Mouse (Mus musculus): ENCODE measurements around the gene Smdt1.
A peak's percentile ranks its signal among the peaks of the same experiment; 100 is the strongest.
"Not testable (repeated sequence)": the region's sequence is repeated elsewhere in the genome, so short reads cannot be mapped to it uniquely, and the experiment has no call there.

The Smdt1 gene

GRCm38 (mm10) chr15:82372446-82372845 is 33.7 kb downstream of the Smdt1 start:
- no peak for DNase-seq (ENCODE audit: low read depth, low spot score)
- Histone ChIP-seq H3K36me3 (ENCODE audit: control insufficient read depth, insufficient read depth, low read length, poor library complexity, severe bottlenecking) (no peaks in the 10 kb centered on the region), H3K27me3 (ENCODE audit: control insufficient read depth, insufficient read depth, low read length, poor library complexity, severe bottlenecking) (no peaks in the 10 kb centered on the region)

GRCm38 (mm10) chr15:82372991-82373390 is 34.2 kb downstream of the Smdt1 start:
- H3K27me3 ChIP-seq (ENCODE audit: control insufficient read depth, insufficient read depth, low read length, poor library complexity, severe bottlenecking): no peaks in the 10 kb centered on the region
- DNase-seq (ENCODE audit: low read depth, low spot score): no peak
- H3K36me3 ChIP-seq (ENCODE audit: control insufficient read depth, insufficient read depth, low read length, poor library complexity, severe bottlenecking): no peaks in the 10 kb centered on the region

GRCm38 (mm10) chr15:82374437-82374836 is 35.7 kb downstream of the Smdt1 start:
- DNase-seq (ENCODE audit: low read depth, low spot score): no peak
- Histone ChIP-seq H3K27me3 (ENCODE audit: control insufficient read depth, insufficient read depth, low read length, poor library complexity, severe bottlenecking) (no peaks in the 10 kb centered on the region), H3K36me3 (ENCODE audit: control insufficient read depth, insufficient read depth, low read length, poor library complexity, severe bottlenecking) (no peaks in the 10 kb centered on the region)

GRCm38 (mm10) chr15:82375855-82376254 is 37.1 kb downstream of the Smdt1 start:
- DNase-seq (ENCODE audit: low read depth, low spot score): no peak
- Histone ChIP-seq H3K36me3 (ENCODE audit: control insufficient read depth, insufficient read depth, low read length, poor library complexity, severe bottlenecking) (no peaks in the 10 kb centered on the region), H3K27me3 (ENCODE audit: control insufficient read depth, insufficient read depth, low read length, poor library complexity, severe bottlenecking) (no peaks in the 10 kb centered on the region; the same call in 1 of the 2 replicates)

GRCm38 (mm10) chr15:82376393-82377138 is 37.8 kb downstream of the Smdt1 start:
- no peak for DNase-seq (ENCODE audit: low read depth, low spot score)
- Histone ChIP-seq H3K36me3 (ENCODE audit: control insufficient read depth, insufficient read depth, low read length, poor library complexity, severe bottlenecking) (no peaks in the 10 kb centered on the region), H3K27me3 (ENCODE audit: control insufficient read depth, insufficient read depth, low read length, poor library complexity, severe bottlenecking) (no peaks in the 10 kb centered on the region; the same call in 1 of the 2 replicates)

- Histone ChIP-seq H3K27me3 (ENCODE audit: control insufficient read depth, insufficient read depth, low read length, poor library complexity, severe bottlenecking) (no peaks in the 10 kb centered on the region; the same call in 1 of the 2 replicates), H3K36me3 (ENCODE audit: control insufficient read depth, insufficient read depth, low read length, poor library complexity, severe bottlenecking) (no peaks in the 10 kb centered on the region)
- DNase-seq (ENCODE audit: low read depth, low spot score): no peak
These were observed 38.9 kb downstream of the Smdt1 start for GRCm38 (mm10) chr15:82377701-82378100.

- H3K27me3 ChIP-seq (ENCODE audit: control insufficient read depth, insufficient read depth, low read length, poor library complexity, severe bottlenecking): no peaks in the 10 kb centered on the region; the same call in 1 of the 2 replicates
- no peaks in the 10 kb centered on the region for H3K36me3 ChIP-seq (ENCODE audit: control insufficient read depth, insufficient read depth, low read length, poor library complexity, severe bottlenecking)
- no peak for DNase-seq (ENCODE audit: low read depth, low spot score)
These were observed 39.8 kb downstream of the Smdt1 start for GRCm38 (mm10) chr15:82378261-82379180.

GRCm38 (mm10) chr15:82379511-82379870 is 40.7 kb downstream of the Smdt1 start:
- Histone ChIP-seq H3K36me3 (ENCODE audit: control insufficient read depth, insufficient read depth, low read length, poor library complexity, severe bottlenecking) (no peaks in the 10 kb centered on the region), H3K27me3 (ENCODE audit: control insufficient read depth, insufficient read depth, low read length, poor library complexity, severe bottlenecking) (no peaks in the 10 kb centered on the region; the same call in 1 of the 2 replicates)
- DNase-seq (ENCODE audit: low read depth, low spot score): no peak

- peak; percentile 52 for DNase-seq (ENCODE audit: low read depth, low spot score)
- Histone ChIP-seq H3K27me3 (ENCODE audit: control insufficient read depth, insufficient read depth, low read length, poor library complexity, severe bottlenecking) (no peaks in the 10 kb centered on the region; the same call in 1 of the 2 replicates), H3K36me3 (ENCODE audit: control insufficient read depth, insufficient read depth, low read length, poor library complexity, severe bottlenecking) (no peaks in the 10 kb centered on the region)
These were observed 41.3 kb downstream of the Smdt1 start, which contains the start of gene Cyp2d22 for GRCm38 (mm10) chr15:82379871-82380713. Gene Cyp2d22 (minus strand): TSS chr15:82380260.

- H3K27me3 ChIP-seq (ENCODE audit: control insufficient read depth, insufficient read depth, low read length, poor library complexity, severe bottlenecking): no peaks in the 10 kb centered on the region; the same call in 1 of the 2 replicates
- no peaks in the 10 kb centered on the region for H3K36me3 ChIP-seq (ENCODE audit: control insufficient read depth, insufficient read depth, low read length, poor library complexity, severe bottlenecking)
- DNase-seq (ENCODE audit: low read depth, low spot score): no peak
These were observed 41.9 kb downstream of the Smdt1 start for GRCm38 (mm10) chr15:82380714-82381062.

GRCm38 (mm10) chr15:82382441-82382840 is 43.7 kb downstream of the Smdt1 start:
- no peak for DNase-seq (ENCODE audit: low read depth, low spot score)
- H3K36me3 ChIP-seq (ENCODE audit: control insufficient read depth, insufficient read depth, low read length, poor library complexity, severe bottlenecking): no peaks in the 10 kb centered on the region
- H3K27me3 ChIP-seq (ENCODE audit: control insufficient read depth, insufficient read depth, low read length, poor library complexity, severe bottlenecking): no peaks in the 10 kb centered on the region; the same call in 1 of the 2 replicates

- no peak for DNase-seq (ENCODE audit: low read depth, low spot score)
- Histone ChIP-seq H3K36me3 (ENCODE audit: control insufficient read depth, insufficient read depth, low read length, poor library complexity, severe bottlenecking) (no peaks in the 10 kb centered on the region), H3K27me3 (ENCODE audit: control insufficient read depth, insufficient read depth, low read length, poor library complexity, severe bottlenecking) (no peaks in the 10 kb centered on the region)
These were observed 47.0 kb downstream of the Smdt1 start for GRCm38 (mm10) chr15:82385729-82386128.

- not testable (repeated sequence) for H3K36me3 ChIP-seq (ENCODE audit: control insufficient read depth, insufficient read depth, low read length, poor library complexity, severe bottlenecking); H3K27me3 ChIP-seq (ENCODE audit: control insufficient read depth, insufficient read depth, low read length, poor library complexity, severe bottlenecking); DNase-seq (ENCODE audit: low read depth, low spot score)
These were observed 51.2 kb downstream of the Smdt1 start for GRCm38 (mm10) chr15:82389916-82390315.

- not testable (repeated sequence) for DNase-seq (ENCODE audit: low read depth, low spot score); H3K36me3 ChIP-seq (ENCODE audit: control insufficient read depth, insufficient read depth, low read length, poor library complexity, severe bottlenecking); H3K27me3 ChIP-seq (ENCODE audit: control insufficient read depth, insufficient read depth, low read length, poor library complexity, severe bottlenecking)
These were observed 55.2 kb downstream of the Smdt1 start, which contains the start of gene Cyp2d11 for GRCm38 (mm10) chr15:82393922-82394321. Gene Cyp2d11 (minus strand): TSS chr15:82394022.

All from splenic B cell, adult 2 months (primary cell).